Mouse (Mus musculus): Measurements from ENCODE around the gene Abtb1. TPM values are rescaled to one million over a fixed set of nuclear protein-coding genes. Genes with fewer than 3 reads are reported as not detected.

The Abtb1 gene
- 29.8 and 31.5 TPM in 2 replicates for polyA plus RNA-seq (2015; fragmentation: Nextera tagmentation; extraction: Ambion mirVana)

- Histone ChIP-seq H3K36me3 (peaks cover 24% of the 10 kb centered on the region; the same call in 1 of the 2 replicates), H3K27ac (peak within 1 kb of the TSS; percentile 91), H3K4me1 (peaks cover 20% of the 10 kb centered on the region), H3K4me2 (peak within 1 kb of the TSS; percentile 95), H3K9ac (peak within 1 kb of the TSS; percentile 90), H3K9me3 (no peaks in the 10 kb centered on the region), H3K27me3 (replicated peaks) (no peaks in the 10 kb centered on the region), H3K4me3 (replicated peaks) (peak within 1 kb of the TSS; percentile 93)
- ATAC-seq (ENCODE audit: insufficient read depth, low FRiP score, low read depth) = peak; percentile 97
- under 1% methylated on average over 71 of the region's 72 CpGs for WGBS
Observed at GRCm38 (mm10) chr6:88841781-88842689, at the start of gene Abtb1. Gene Abtb1 (minus strand): TSS chr6:88841984.

GRCm38 (mm10) chr6:88890832-88891231, 49.0 kb upstream of the Abtb1 start:
- peaks cover 80% of the 10 kb centered on the region for H3K36me3 ChIP-seq

DNA sequence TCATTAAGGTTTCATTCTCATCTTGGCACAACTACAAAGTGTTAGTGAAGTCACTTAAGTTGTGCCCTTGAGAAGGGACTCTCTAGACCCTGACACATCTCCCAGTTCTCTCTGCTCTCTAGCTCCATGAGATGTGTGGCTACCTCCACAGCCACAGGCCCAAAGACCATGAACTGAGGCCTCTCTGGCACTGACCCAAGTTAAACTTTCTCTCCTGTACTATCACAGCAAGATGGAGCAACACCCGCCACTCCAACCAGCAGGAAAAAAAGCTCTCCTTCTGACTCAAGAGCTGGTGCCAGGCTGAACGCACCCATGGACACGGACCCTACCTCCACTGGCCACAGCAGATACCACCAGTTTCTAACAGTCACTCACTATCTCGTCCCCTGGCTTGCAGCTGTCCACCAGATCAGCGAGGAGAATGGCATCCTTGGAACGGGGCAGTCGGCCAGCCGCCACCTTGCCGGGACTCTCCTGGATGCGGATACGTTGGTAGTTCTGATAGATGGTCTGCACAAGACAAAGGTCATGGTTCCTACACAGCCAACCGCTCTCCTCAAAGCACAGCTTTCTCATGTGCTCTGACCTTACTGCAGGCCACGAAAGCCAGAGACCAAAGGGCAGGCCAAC, 47.7 kb upstream of the Abtb1 start:
- peaks cover 88% of the 10 kb centered on the region for H3K36me3 ChIP-seq
- no peak for ATAC-seq (ENCODE audit: insufficient read depth, low FRiP score, low read depth)

More at GRCm38 (mm10) chr6:88890832-88891231, 49.0 kb upstream of the Abtb1 start:
- Histone ChIP-seq H3K9ac (no peak overlapping the region), H3K27ac (no peak overlapping the region), H3K9me3 (no peaks in the 10 kb centered on the region), H3K4me3 (replicated peaks) (no peak overlapping the region), H3K27me3 (replicated peaks) (no peaks in the 10 kb centered on the region), H3K4me1 (no peaks in the 10 kb centered on the region), H3K4me2 (no peak overlapping the region)
- 88% methylated on average over 7 of the region's 7 CpGs for WGBS
- no peak for ATAC-seq (ENCODE audit: insufficient read depth, low FRiP score, low read depth)

GRCm38 (mm10) chr6:88886417-88886967, 44.7 kb upstream of the Abtb1 start:
- H3K27ac ChIP-seq = no peak overlapping the region
- no peak overlapping the region for H3K4me2 ChIP-seq
- no peak for ATAC-seq (ENCODE audit: insufficient read depth, low FRiP score, low read depth)
- H3K36me3 ChIP-seq = peaks cover 82% of the 10 kb centered on the region
- no peaks in the 10 kb centered on the region for H3K4me1 ChIP-seq
- no peaks in the 10 kb centered on the region for H3K9me3 ChIP-seq
- no peaks in the 10 kb centered on the region for H3K27me3 ChIP-seq (replicated peaks)
- 82% methylated on average over 2 of the region's 2 CpGs for WGBS
- H3K4me3 ChIP-seq (replicated peaks) = no peak overlapping the region
- no peak overlapping the region for H3K9ac ChIP-seq

More for the DNA sequence above, 47.7 kb upstream of the Abtb1 start:
- Histone ChIP-seq H3K27me3 (replicated peaks) (no peaks in the 10 kb centered on the region), H3K4me2 (no peak overlapping the region), H3K27ac (no peak overlapping the region), H3K4me3 (replicated peaks) (no peak overlapping the region), H3K9me3 (no peaks in the 10 kb centered on the region), H3K9ac (no peak overlapping the region), H3K4me1 (no peaks in the 10 kb centered on the region)
- 87% methylated on average over 13 of the region's 13 CpGs for WGBS

GRCm38 (mm10) chr6:88885644-88886416, 44.0 kb upstream of the Abtb1 start:
- H3K27ac ChIP-seq = no peak overlapping the region
- ATAC-seq (ENCODE audit: insufficient read depth, low FRiP score, low read depth) = no peak
- H3K36me3 ChIP-seq = peaks cover 76% of the 10 kb centered on the region
- H3K9ac ChIP-seq = no peak overlapping the region
- H3K27me3 ChIP-seq (replicated peaks) = no peaks in the 10 kb centered on the region
- no peaks in the 10 kb centered on the region for H3K4me1 ChIP-seq
- H3K9me3 ChIP-seq = no peaks in the 10 kb centered on the region
- 91% methylated on average over 12 of the region's 12 CpGs for WGBS
- no peak overlapping the region for H3K4me3 ChIP-seq (replicated peaks)
- no peak overlapping the region for H3K4me2 ChIP-seq

DNA sequence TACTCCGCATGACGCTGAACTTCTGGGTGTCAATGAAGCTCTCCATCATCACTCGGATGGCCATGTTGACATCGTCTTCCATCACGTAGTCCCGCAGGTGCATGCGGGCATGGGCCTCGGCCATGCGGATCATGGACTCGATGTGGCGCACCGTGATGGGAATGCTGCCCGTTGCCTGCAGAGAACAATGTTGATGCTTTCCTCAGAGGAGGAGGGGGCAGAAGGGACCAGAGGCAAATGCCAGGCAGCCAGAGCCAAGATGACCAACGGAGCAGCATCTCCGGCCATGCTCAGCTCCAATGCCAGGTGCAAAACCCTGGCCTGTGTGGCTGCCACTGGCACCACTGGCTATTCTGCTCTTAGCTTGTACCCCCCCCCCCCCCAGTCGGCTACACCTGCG, 42.9 kb upstream of the Abtb1 start:
- Histone ChIP-seq H3K9me3 (no peaks in the 10 kb centered on the region), H3K4me2 (no peak overlapping the region), H3K4me3 (replicated peaks) (no peak overlapping the region), H3K36me3 (peaks cover 64% of the 10 kb centered on the region), H3K9ac (no peak overlapping the region), H3K27ac (no peak overlapping the region), H3K4me1 (no peaks in the 10 kb centered on the region), H3K27me3 (replicated peaks) (no peaks in the 10 kb centered on the region)
- 93% methylated on average over 17 of the region's 17 CpGs for WGBS
- no peak for ATAC-seq (ENCODE audit: insufficient read depth, low FRiP score, low read depth)

DNA sequence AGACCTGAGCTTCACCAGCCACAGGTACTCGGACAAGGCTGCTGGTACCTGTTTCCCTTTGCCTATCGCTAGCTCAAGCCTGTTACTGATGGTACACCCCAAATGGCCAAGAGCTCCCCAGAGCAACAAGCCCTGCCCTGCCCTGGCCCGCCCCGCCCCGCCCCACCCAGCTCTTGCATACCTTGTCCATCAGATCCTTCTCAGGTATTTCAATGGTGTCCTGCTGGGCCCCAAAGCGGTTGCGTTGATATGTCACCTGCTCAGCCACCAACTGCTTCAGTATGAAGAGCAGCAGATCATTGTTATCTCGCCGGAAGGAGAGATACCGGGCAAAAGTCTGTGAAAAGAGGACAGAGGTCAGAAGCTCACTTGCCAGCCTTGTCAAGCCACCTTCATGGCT, 42.4 kb upstream of the Abtb1 start:
- WGBS = 84% methylated on average over 10 of the region's 10 CpGs
- H3K4me3 ChIP-seq (replicated peaks) = no peak overlapping the region
- no peaks in the 10 kb centered on the region for H3K4me1 ChIP-seq
- H3K36me3 ChIP-seq = peaks cover 59% of the 10 kb centered on the region
- no peak for ATAC-seq (ENCODE audit: insufficient read depth, low FRiP score, low read depth)
- H3K9ac ChIP-seq = no peak overlapping the region
- H3K27me3 ChIP-seq (replicated peaks) = no peaks in the 10 kb centered on the region
- H3K27ac ChIP-seq = no peak overlapping the region
- H3K9me3 ChIP-seq = no peaks in the 10 kb centered on the region
- no peak overlapping the region for H3K4me2 ChIP-seq

- Histone ChIP-seq H3K4me2 (no peak overlapping the region), H3K36me3 (peaks cover 33% of the 10 kb centered on the region), H3K9me3 (no peaks in the 10 kb centered on the region), H3K27me3 (replicated peaks) (no peaks in the 10 kb centered on the region), H3K27ac (no peak overlapping the region), H3K4me1 (no peaks in the 10 kb centered on the region), H3K9ac (no peak overlapping the region), H3K4me3 (replicated peaks) (no peak overlapping the region)
- ATAC-seq (ENCODE audit: insufficient read depth, low FRiP score, low read depth) = no peak
- WGBS = 85% methylated on average over 7 of the region's 7 CpGs
Observed at GRCm38 (mm10) chr6:88881334-88881733, 39.5 kb upstream of the Abtb1 start.

DNA sequence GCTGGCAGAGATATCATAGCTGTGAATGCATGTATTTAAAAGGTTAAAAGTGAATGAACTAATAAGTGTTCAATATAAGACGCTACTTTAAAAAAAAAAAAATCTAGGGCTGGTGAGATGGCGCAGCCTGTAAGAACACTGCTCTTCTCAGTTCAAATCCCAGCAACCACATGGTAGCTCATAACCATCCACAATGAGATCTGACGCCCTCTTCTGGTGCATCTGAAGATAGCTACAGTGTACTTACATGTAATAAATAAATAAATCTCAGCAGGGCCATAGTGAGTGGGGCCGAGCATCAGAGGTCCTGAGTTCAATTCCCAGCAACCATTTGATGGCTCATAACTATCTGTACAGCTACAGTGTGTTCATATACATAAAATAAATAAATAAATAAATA, 37.7 kb upstream of the Abtb1 start:
- H3K4me2 ChIP-seq = no peak overlapping the region
- no peaks in the 10 kb centered on the region for H3K9me3 ChIP-seq
- H3K36me3 ChIP-seq = peaks cover 15% of the 10 kb centered on the region
- peaks cover 2% of the 10 kb centered on the region; the same call in 1 of the 2 replicates for H3K4me1 ChIP-seq
- H3K27ac ChIP-seq = no peak overlapping the region
- no peak overlapping the region for H3K4me3 ChIP-seq (replicated peaks)
- 0 out of 2 replicates have a peak, but pooled peaks cover 6% of the 10 kb centered on the region for H3K27me3 ChIP-seq (replicated peaks)
- ATAC-seq (ENCODE audit: insufficient read depth, low FRiP score, low read depth) = no peak
- no peak overlapping the region for H3K9ac ChIP-seq
- 61% methylated on average over 4 of the region's 4 CpGs for WGBS

GRCm38 (mm10) chr6:88874868-88875508, 33.2 kb upstream of the Abtb1 start, which contains the start of gene Podxl2:
Gene Podxl2 (minus strand): TSS chr6:88875044.
- H3K27me3 ChIP-seq (replicated peaks) = peaks cover 10% of the 10 kb centered on the region; the same call in 1 of the 2 replicates
- WGBS = 6% methylated on average over 55 of the region's 63 CpGs
- no peaks in the 10 kb centered on the region for H3K9me3 ChIP-seq
- no peaks in the 10 kb centered on the region for H3K36me3 ChIP-seq
- H3K4me1 ChIP-seq = peaks cover 10% of the 10 kb centered on the region; the same call in 1 of the 2 replicates
- no peak within 1 kb of the TSS for H3K27ac ChIP-seq
- peak; percentile 70 for ATAC-seq (ENCODE audit: insufficient read depth, low FRiP score, low read depth)
- peak within 1 kb of the TSS; percentile 98 for H3K4me2 ChIP-seq
- H3K4me3 ChIP-seq (replicated peaks) = peak within 1 kb of the TSS; percentile 72
- peak within 1 kb of the TSS; percentile 66 for H3K9ac ChIP-seq
